Mouse (Mus musculus): ENCODE results near the gene Smdt1. TPM values are rescaled to one million over a fixed set of nuclear protein-coding genes. Genes with fewer than 3 reads are reported as not detected.
"Not testable (repeated sequence)": the region's sequence is repeated elsewhere in the genome, so short reads cannot be mapped to it uniquely, and the experiment has no call there.

The Smdt1 gene
- total and polyA plus RNA-seq, 2 experiments from 2014 or later, result 288 to 392 TPM

GRCm38 (mm10) chr15:82353745-82354113, 15.0 kb downstream of the Smdt1 start:
- Histone ChIP-seq H3K27ac (peak overlapping the region; percentile 94), H3K36me3 (ENCODE audit: insufficient read depth, low read length) (peaks cover 19% of the 10 kb centered on the region), H3K4me3 (ENCODE audit: low read length) (peak overlapping the region; percentile 99), H3K4me2 (ENCODE audit: low read depth, low read length) (peak overlapping the region; percentile 72), H3K9ac (replicated peaks; ENCODE audit: low read length) (peak overlapping the region; percentile 89), H3K4me1 (ENCODE audit: insufficient read depth, low read length) (peaks cover 9% of the 10 kb centered on the region; the same call in 1 of the 2 replicates), H3K9me3 (ENCODE audit: low read length) (no peaks in the 10 kb centered on the region), H3K27me3 (ENCODE audit: insufficient read depth, low read length) (no peaks in the 10 kb centered on the region)
- ATAC-seq, result peak; percentile 62
- no peak for DNase-seq (ENCODE audit: low spot score)
- TF ChIP-seq CTCF (IDR thresholded peaks at IDR 0.05; ENCODE audit: low read depth), result no peak
- under 1% methylated on average over 23 of the region's 23 CpGs for WGBS

GRCm38 (mm10) chr15:82354126-82354945, 15.6 kb downstream of the Smdt1 start, which contains the start of gene Ndufa6:
Ndufa6 (minus strand) TSS chr15:82354322.
- Histone ChIP-seq H3K9me3 (ENCODE audit: low read length) (no peaks in the 10 kb centered on the region), H3K4me1 (ENCODE audit: insufficient read depth, low read length) (peaks cover 9% of the 10 kb centered on the region; the same call in 1 of the 2 replicates), H3K27me3 (ENCODE audit: insufficient read depth, low read length) (no peaks in the 10 kb centered on the region), H3K27ac (peak within 1 kb of the TSS; percentile 94), H3K9ac (replicated peaks; ENCODE audit: low read length) (peak within 1 kb of the TSS; percentile 89), H3K36me3 (ENCODE audit: insufficient read depth, low read length) (peaks cover 13% of the 10 kb centered on the region; the same call in 1 of the 2 replicates), H3K4me2 (ENCODE audit: low read depth, low read length) (peak within 1 kb of the TSS; percentile 72), H3K4me3 (ENCODE audit: low read length) (peak within 1 kb of the TSS; percentile 99)
- WGBS, result 2% methylated on average over 54 of the region's 57 CpGs
- DNase-seq (ENCODE audit: low spot score), result peak; percentile 100
- ATAC-seq, result peak; percentile 99
- peak; percentile 99 for TF ChIP-seq CTCF (IDR thresholded peaks at IDR 0.05; ENCODE audit: low read depth)

GRCm38 (mm10) chr15:82358431-82359260, 19.9 kb downstream of the Smdt1 start:
- Histone ChIP-seq H3K9me3 (ENCODE audit: low read length) (no peaks in the 10 kb centered on the region), H3K4me3 (ENCODE audit: low read length) (no peak overlapping the region), H3K27me3 (ENCODE audit: insufficient read depth, low read length) (no peaks in the 10 kb centered on the region), H3K36me3 (ENCODE audit: insufficient read depth, low read length) (no peaks in the 10 kb centered on the region), H3K4me2 (ENCODE audit: low read depth, low read length) (0 out of 2 replicates have a peak overlapping the region, but pooled peaks have one; percentile 5), H3K9ac (replicated peaks; ENCODE audit: low read length) (no peak overlapping the region), H3K4me1 (ENCODE audit: insufficient read depth, low read length) (peaks cover 3% of the 10 kb centered on the region; the same call in 1 of the 2 replicates), H3K27ac (peak overlapping the region; percentile 5; the same call in 1 of the 2 replicates)
- no peak for ATAC-seq
- WGBS, result 58% methylated on average over 22 of the region's 22 CpGs
- DNase-seq (ENCODE audit: low spot score), result no peak
- TF ChIP-seq CTCF (IDR thresholded peaks at IDR 0.05; ENCODE audit: low read depth), result no peak

- Histone ChIP-seq H3K36me3 (ENCODE audit: insufficient read depth, low read length) (no peaks in the 10 kb centered on the region), H3K9ac (replicated peaks; ENCODE audit: low read length) (no peak overlapping the region), H3K9me3 (ENCODE audit: low read length) (no peaks in the 10 kb centered on the region), H3K27me3 (ENCODE audit: insufficient read depth, low read length) (no peaks in the 10 kb centered on the region), H3K4me3 (ENCODE audit: low read length) (no peak overlapping the region), H3K4me1 (ENCODE audit: insufficient read depth, low read length) (no peaks in the 10 kb centered on the region), H3K27ac (no peak overlapping the region), H3K4me2 (ENCODE audit: low read depth, low read length) (no peak overlapping the region)
- TF ChIP-seq CTCF (IDR thresholded peaks at IDR 0.05; ENCODE audit: low read depth), result peak; percentile 71
- peak; percentile 54 for DNase-seq (ENCODE audit: low spot score)
- no peak for ATAC-seq
- 76% methylated on average over 11 of the region's 11 CpGs for WGBS
These were observed 22.8 kb downstream of the Smdt1 start for GRCm38 (mm10) chr15:82361459-82362018.

GRCm38 (mm10) chr15:82362234-82362633, 23.5 kb downstream of the Smdt1 start:
- Histone ChIP-seq H3K4me1 (ENCODE audit: insufficient read depth, low read length) (no peaks in the 10 kb centered on the region), H3K27ac (no peak overlapping the region), H3K27me3 (ENCODE audit: insufficient read depth, low read length) (no peaks in the 10 kb centered on the region), H3K4me3 (ENCODE audit: low read length) (no peak overlapping the region), H3K4me2 (ENCODE audit: low read depth, low read length) (no peak overlapping the region), H3K9me3 (ENCODE audit: low read length) (no peaks in the 10 kb centered on the region), H3K36me3 (ENCODE audit: insufficient read depth, low read length) (no peaks in the 10 kb centered on the region), H3K9ac (replicated peaks; ENCODE audit: low read length) (no peak overlapping the region)
- no peak for TF ChIP-seq CTCF (IDR thresholded peaks at IDR 0.05; ENCODE audit: low read depth)
- DNase-seq (ENCODE audit: low spot score), result no peak
- WGBS, result 85% methylated on average over 3 of the region's 4 CpGs
- ATAC-seq, result no peak

GRCm38 (mm10) chr15:82363801-82364200, 25.0 kb downstream of the Smdt1 start:
- not testable (repeated sequence) for H3K9me3 ChIP-seq (ENCODE audit: low read length); DNase-seq (ENCODE audit: low spot score); H3K4me2 ChIP-seq (ENCODE audit: low read depth, low read length); H3K27me3 ChIP-seq (ENCODE audit: insufficient read depth, low read length); H3K9ac ChIP-seq (replicated peaks; ENCODE audit: low read length); H3K27ac ChIP-seq; H3K4me1 ChIP-seq (ENCODE audit: insufficient read depth, low read length); ATAC-seq; H3K4me3 ChIP-seq (ENCODE audit: low read length); H3K36me3 ChIP-seq (ENCODE audit: insufficient read depth, low read length)
- WGBS, result 75% methylated on average over 7 of the region's 12 CpGs

GRCm38 (mm10) chr15:82364561-82364960, 25.8 kb downstream of the Smdt1 start:
- H3K4me3 ChIP-seq (ENCODE audit: low read length); H3K27ac ChIP-seq; H3K4me1 ChIP-seq (ENCODE audit: insufficient read depth, low read length); H3K9ac ChIP-seq (replicated peaks; ENCODE audit: low read length); H3K36me3 ChIP-seq (ENCODE audit: insufficient read depth, low read length); ATAC-seq; H3K9me3 ChIP-seq (ENCODE audit: low read length); H3K27me3 ChIP-seq (ENCODE audit: insufficient read depth, low read length); H3K4me2 ChIP-seq (ENCODE audit: low read depth, low read length); DNase-seq (ENCODE audit: low spot score): not testable (repeated sequence)
- WGBS, result 9% methylated on average over 6 of the region's 9 CpGs

Measured in hindbrain, postnatal 0 days (tissue).